Mouse (Mus musculus): Measurements from ENCODE around the gene Kcp. TPM values are rescaled to one million over a fixed set of nuclear protein-coding genes. Genes with fewer than 3 reads are reported as not detected.

Gene Kcp
- polyA plus RNA-seq, 1 experiment from 2014 or later = 9.2 TPM

- no peaks in the 10 kb centered on the region for H3K9me3 ChIP-seq (replicated peaks; ENCODE audit: control insufficient read depth, low read length)
- H3K4me3 ChIP-seq (ENCODE audit: low read length) = peak overlapping the region; percentile 66
- no peaks in the 10 kb centered on the region for H3K36me3 ChIP-seq (ENCODE audit: control insufficient read depth, insufficient read depth)
- peak overlapping the region; percentile 81 for H3K4me2 ChIP-seq (ENCODE audit: low read depth, low read length)
- H3K4me1 ChIP-seq (ENCODE audit: control insufficient read depth, insufficient read depth, low read length) = peaks cover 2% of the 10 kb centered on the region
- no peak overlapping the region for H3K27ac ChIP-seq (ENCODE audit: low read length)
- H3K9ac ChIP-seq (ENCODE audit: low read length) = peak overlapping the region; percentile 1; the same call in 1 of the 2 replicates
- ATAC-seq (replicated peaks; ENCODE audit: extremely low read depth, insufficient read depth, low FRiP score) = no peak
- H3K27me3 ChIP-seq (ENCODE audit: control insufficient read depth, insufficient read depth, low read length) = peaks cover 10% of the 10 kb centered on the region; the same call in 1 of the 2 replicates
- WGBS = 24% methylated on average over 8 of the region's 8 CpGs
Observed at GRCm38 (mm10) chr6:29506834-29507233, 918 bp downstream of the Kcp start.

GRCm38 (mm10) chr6:29505493-29505892, 2.3 kb downstream of the Kcp start:
- ATAC-seq (replicated peaks; ENCODE audit: extremely low read depth, insufficient read depth, low FRiP score) = no peak
- Histone ChIP-seq H3K36me3 (ENCODE audit: control insufficient read depth, insufficient read depth) (no peaks in the 10 kb centered on the region), H3K27me3 (ENCODE audit: control insufficient read depth, insufficient read depth, low read length) (peaks cover 10% of the 10 kb centered on the region; the same call in 1 of the 2 replicates), H3K27ac (ENCODE audit: low read length) (no peak overlapping the region), H3K4me3 (ENCODE audit: low read length) (no peak overlapping the region), H3K9ac (ENCODE audit: low read length) (no peak overlapping the region), H3K4me2 (ENCODE audit: low read depth, low read length) (no peak overlapping the region), H3K4me1 (ENCODE audit: control insufficient read depth, insufficient read depth, low read length) (peaks cover 2% of the 10 kb centered on the region), H3K9me3 (replicated peaks; ENCODE audit: control insufficient read depth, low read length) (no peaks in the 10 kb centered on the region)
- WGBS = 88% methylated on average over 5 of the region's 5 CpGs

- H3K27me3 ChIP-seq (ENCODE audit: control insufficient read depth, insufficient read depth, low read length) = peaks cover 8% of the 10 kb centered on the region
- WGBS = 91% methylated on average over 1 of the region's 1 CpGs
- no peaks in the 10 kb centered on the region for H3K36me3 ChIP-seq (ENCODE audit: control insufficient read depth, insufficient read depth)
- H3K27ac ChIP-seq (ENCODE audit: low read length) = no peak overlapping the region
- peaks cover 3% of the 10 kb centered on the region; the same call in 1 of the 2 replicates for H3K9me3 ChIP-seq (replicated peaks; ENCODE audit: control insufficient read depth, low read length)
- no peak overlapping the region for H3K4me3 ChIP-seq (ENCODE audit: low read length)
- H3K4me1 ChIP-seq (ENCODE audit: control insufficient read depth, insufficient read depth, low read length) = no peaks in the 10 kb centered on the region
- no peak for ATAC-seq (replicated peaks; ENCODE audit: extremely low read depth, insufficient read depth, low FRiP score)
- H3K4me2 ChIP-seq (ENCODE audit: low read depth, low read length) = no peak overlapping the region
- no peak overlapping the region for H3K9ac ChIP-seq (ENCODE audit: low read length)
Observed at GRCm38 (mm10) chr6:29501599-29501998, 6.2 kb downstream of the Kcp start.

GRCm38 (mm10) chr6:29500810-29501209, 6.9 kb downstream of the Kcp start:
- 87% methylated on average over 6 of the region's 6 CpGs for whole genome bisulfite sequencing
- H3K4me1 ChIP-seq (ENCODE audit: control insufficient read depth, insufficient read depth, low read length) = no peaks in the 10 kb centered on the region
- peaks cover 3% of the 10 kb centered on the region; the same call in 1 of the 2 replicates for H3K9me3 ChIP-seq (replicated peaks; ENCODE audit: control insufficient read depth, low read length)
- H3K9ac ChIP-seq (ENCODE audit: low read length) = no peak overlapping the region
- ATAC-seq (replicated peaks; ENCODE audit: extremely low read depth, insufficient read depth, low FRiP score) = no peak
- no peak overlapping the region for H3K4me2 ChIP-seq (ENCODE audit: low read depth, low read length)
- H3K36me3 ChIP-seq (ENCODE audit: control insufficient read depth, insufficient read depth) = no peaks in the 10 kb centered on the region
- H3K27me3 ChIP-seq (ENCODE audit: control insufficient read depth, insufficient read depth, low read length) = peaks cover 14% of the 10 kb centered on the region
- no peak overlapping the region for H3K4me3 ChIP-seq (ENCODE audit: low read length)
- H3K27ac ChIP-seq (ENCODE audit: low read length) = no peak overlapping the region

- no peak overlapping the region for H3K27ac ChIP-seq (ENCODE audit: low read length)
- no peak overlapping the region for H3K4me2 ChIP-seq (ENCODE audit: low read depth, low read length)
- ATAC-seq (replicated peaks; ENCODE audit: extremely low read depth, insufficient read depth, low FRiP score) = no peak
- H3K4me1 ChIP-seq (ENCODE audit: control insufficient read depth, insufficient read depth, low read length) = no peaks in the 10 kb centered on the region
- H3K36me3 ChIP-seq (ENCODE audit: control insufficient read depth, insufficient read depth) = no peaks in the 10 kb centered on the region
- peaks cover 3% of the 10 kb centered on the region; the same call in 1 of the 2 replicates for H3K9me3 ChIP-seq (replicated peaks; ENCODE audit: control insufficient read depth, low read length)
- no peak overlapping the region for H3K9ac ChIP-seq (ENCODE audit: low read length)
- peaks cover 17% of the 10 kb centered on the region for H3K27me3 ChIP-seq (ENCODE audit: control insufficient read depth, insufficient read depth, low read length)
- H3K4me3 ChIP-seq (ENCODE audit: low read length) = no peak overlapping the region
- WGBS = 81% methylated on average over 7 of the region's 7 CpGs
Observed at GRCm38 (mm10) chr6:29500177-29500576, 7.6 kb downstream of the Kcp start.

GRCm38 (mm10) chr6:29497791-29498190, 10.0 kb downstream of the Kcp start:
- 25% methylated on average over 2 of the region's 2 CpGs for WGBS
- H3K36me3 ChIP-seq (ENCODE audit: control insufficient read depth, insufficient read depth) = no peaks in the 10 kb centered on the region
- peaks cover 3% of the 10 kb centered on the region; the same call in 1 of the 2 replicates for H3K9me3 ChIP-seq (replicated peaks; ENCODE audit: control insufficient read depth, low read length)
- H3K4me3 ChIP-seq (ENCODE audit: low read length) = no peak overlapping the region
- no peak overlapping the region for H3K4me2 ChIP-seq (ENCODE audit: low read depth, low read length)
- no peak for ATAC-seq (replicated peaks; ENCODE audit: extremely low read depth, insufficient read depth, low FRiP score)
- no peak overlapping the region for H3K9ac ChIP-seq (ENCODE audit: low read length)
- H3K27me3 ChIP-seq (ENCODE audit: control insufficient read depth, insufficient read depth, low read length) = peaks cover 17% of the 10 kb centered on the region
- no peak overlapping the region for H3K27ac ChIP-seq (ENCODE audit: low read length)
- H3K4me1 ChIP-seq (ENCODE audit: control insufficient read depth, insufficient read depth, low read length) = no peaks in the 10 kb centered on the region

- H3K9ac ChIP-seq (ENCODE audit: low read length) = no peak overlapping the region
- peaks cover 17% of the 10 kb centered on the region for H3K27me3 ChIP-seq (ENCODE audit: control insufficient read depth, insufficient read depth, low read length)
- no peaks in the 10 kb centered on the region for H3K36me3 ChIP-seq (ENCODE audit: control insufficient read depth, insufficient read depth)
- H3K27ac ChIP-seq (ENCODE audit: low read length) = no peak overlapping the region
- no peak for ATAC-seq (replicated peaks; ENCODE audit: extremely low read depth, insufficient read depth, low FRiP score)
- peaks cover 3% of the 10 kb centered on the region; the same call in 1 of the 2 replicates for H3K9me3 ChIP-seq (replicated peaks; ENCODE audit: control insufficient read depth, low read length)
- H3K4me1 ChIP-seq (ENCODE audit: control insufficient read depth, insufficient read depth, low read length) = no peaks in the 10 kb centered on the region
- no peak overlapping the region for H3K4me2 ChIP-seq (ENCODE audit: low read depth, low read length)
- 34% methylated on average over 25 of the region's 25 CpGs for WGBS
- H3K4me3 ChIP-seq (ENCODE audit: low read length) = no peak overlapping the region
Observed at GRCm38 (mm10) chr6:29496270-29496669, 11.5 kb downstream of the Kcp start.

- Histone ChIP-seq H3K9ac (ENCODE audit: low read length) (no peak overlapping the region), H3K4me1 (ENCODE audit: control insufficient read depth, insufficient read depth, low read length) (no peaks in the 10 kb centered on the region), H3K9me3 (replicated peaks; ENCODE audit: control insufficient read depth, low read length) (no peaks in the 10 kb centered on the region), H3K27me3 (ENCODE audit: control insufficient read depth, insufficient read depth, low read length) (peaks cover 17% of the 10 kb centered on the region), H3K4me2 (ENCODE audit: low read depth, low read length) (no peak overlapping the region), H3K4me3 (ENCODE audit: low read length) (no peak overlapping the region), H3K27ac (ENCODE audit: low read length) (no peak overlapping the region), H3K36me3 (ENCODE audit: control insufficient read depth, insufficient read depth) (no peaks in the 10 kb centered on the region)
- ATAC-seq (replicated peaks; ENCODE audit: extremely low read depth, insufficient read depth, low FRiP score) = no peak
- 65% methylated on average over 4 of the region's 4 CpGs for WGBS
Observed at GRCm38 (mm10) chr6:29494101-29494500, 13.7 kb downstream of the Kcp start.

- Histone ChIP-seq H3K9ac (ENCODE audit: low read length) (no peak overlapping the region), H3K36me3 (ENCODE audit: control insufficient read depth, insufficient read depth) (no peaks in the 10 kb centered on the region), H3K27ac (ENCODE audit: low read length) (no peak overlapping the region), H3K4me1 (ENCODE audit: control insufficient read depth, insufficient read depth, low read length) (0 out of 2 replicates have a peak, but pooled peaks cover 4% of the 10 kb centered on the region), H3K4me3 (ENCODE audit: low read length) (no peak overlapping the region), H3K27me3 (ENCODE audit: control insufficient read depth, insufficient read depth, low read length) (no peaks in the 10 kb centered on the region), H3K4me2 (ENCODE audit: low read depth, low read length) (no peak overlapping the region), H3K9me3 (replicated peaks; ENCODE audit: control insufficient read depth, low read length) (no peaks in the 10 kb centered on the region)
- no peak for ATAC-seq (replicated peaks; ENCODE audit: extremely low read depth, insufficient read depth, low FRiP score)
- 38% methylated on average over 2 of the region's 2 CpGs for WGBS
Observed at GRCm38 (mm10) chr6:29485951-29486350, 21.8 kb downstream of the Kcp start.

Data from heart, embryonic 16.5 days (tissue).